Mouse (Mus musculus) right cerebral cortex, postnatal 36 days (tissue): Measurements from ENCODE around the gene Syne3.

Experiments
- DNase-seq, 2 experiments: peaks; one replicate each; pipeline ENCODE4 v3.0.0; 2022; ENCODE audit warnings: low spot score in 2 of 2, mixed read lengths in 1 of 2

Gene Syne3

GRCm38 (mm10) chr12:104925035-104925434 is 84.6 kb downstream of the Syne3 start:
- DNase-seq = no peak

- no peak for DNase-seq
Observed at GRCm38 (mm10) chr12:104924546-104924945, 85.1 kb downstream of the Syne3 start.

- DNase-seq = no peak
Observed at GRCm38 (mm10) chr12:104923948-104924388, 85.6 kb downstream of the Syne3 start.

- DNase-seq = no peak
Observed at GRCm38 (mm10) chr12:104922647-104923046, 87.0 kb downstream of the Syne3 start.

GRCm38 (mm10) chr12:104921071-104921470 is 88.5 kb downstream of the Syne3 start:
- DNase-seq = no peak

- no peak for DNase-seq
Observed at GRCm38 (mm10) chr12:104919247-104919646, 90.4 kb downstream of the Syne3 start.

- DNase-seq = no peak
Observed at GRCm38 (mm10) chr12:104917927-104918326, 91.7 kb downstream of the Syne3 start.

GRCm38 (mm10) chr12:104917297-104917696 is 92.3 kb downstream of the Syne3 start:
- DNase-seq = no peak

GRCm38 (mm10) chr12:104916776-104917175 is 92.8 kb downstream of the Syne3 start:
- no peak for DNase-seq

GRCm38 (mm10) chr12:104915681-104916080 is 93.9 kb downstream of the Syne3 start:
- DNase-seq = no peak

GRCm38 (mm10) chr12:104912990-104913389 is 96.6 kb downstream of the Syne3 start:
- no peak for DNase-seq

- DNase-seq = peak; percentile 57 to 66
Observed at GRCm38 (mm10) chr12:104912281-104912933, 97.2 kb downstream of the Syne3 start.

- no peak for DNase-seq
Observed at GRCm38 (mm10) chr12:104909750-104910149, 99.9 kb downstream of the Syne3 start.

GRCm38 (mm10) chr12:104908986-104909385 is 100.6 kb downstream of the Syne3 start:
- no peak for DNase-seq

- DNase-seq = no peak
Observed at GRCm38 (mm10) chr12:104908024-104908781, 101.4 kb downstream of the Syne3 start.

- DNase-seq = no peak
Observed at GRCm38 (mm10) chr12:104907133-104907532, 102.5 kb downstream of the Syne3 start.

GRCm38 (mm10) chr12:104904138-104904537 is 105.5 kb downstream of the Syne3 start:
- DNase-seq = no peak

GRCm38 (mm10) chr12:104902392-104903053 is 107.1 kb downstream of the Syne3 start:
- no peak for DNase-seq

GRCm38 (mm10) chr12:104901320-104901719 is 108.3 kb downstream of the Syne3 start:
- no peak for DNase-seq

GRCm38 (mm10) chr12:104899835-104900234 is 109.8 kb downstream of the Syne3 start:
- DNase-seq = no peak

- DNase-seq = no peak
Observed at GRCm38 (mm10) chr12:104899161-104899560, 110.4 kb downstream of the Syne3 start.

GRCm38 (mm10) chr12:104898718-104899117 is 110.9 kb downstream of the Syne3 start:
- DNase-seq = no peak
